Mouse (Mus musculus) liver, embryonic 12.5 days (tissue): ENCODE results near the gene Cysrt1. TPM values are rescaled to one million over a fixed set of nuclear protein-coding genes. Genes with fewer than 3 reads are reported as not detected.

ENCODE experiments used
- ATAC-seq: fragments of 200-750 bp; cut with Nextera tagmentation; 2 replicates; pipeline ENCODE4 v1.8.0; 2017; ENCODE audit warnings: moderate number of reproducible peaks, mild to moderate bottlenecking, moderate library complexity
- H3K27ac ChIP-seq: fragments of 300-500 bp; sonication (generic); 2 replicates; pipeline ENCODE4 v1.5.1; 2016; ENCODE audit warnings: mild to moderate bottlenecking
- H3K27me3 ChIP-seq: fragments of 300-500 bp; sonication (generic); replicated peaks from 2 replicates; pipeline ENCODE4 v1.6.1; 2016; ENCODE audit warnings: mild to moderate bottlenecking, moderate library complexity
- H3K36me3 ChIP-seq: fragments of 300-500 bp; sonication (generic); 2 replicates; pipeline ENCODE4 v1.6.1; 2016; ENCODE audit warnings: mild to moderate bottlenecking, moderate library complexity
- H3K4me1 ChIP-seq: fragments of 300-500 bp; sonication (generic); 2 replicates; pipeline ENCODE4 v1.6.1; 2016
- H3K4me2 ChIP-seq: fragments of 300-500 bp; sonication (generic); 2 replicates; pipeline ENCODE4 v1.6.1; 2016; ENCODE audit warnings: mild to moderate bottlenecking, moderate library complexity
- H3K4me3 ChIP-seq: fragments of 300-500 bp; sonication (generic); 2 replicates; pipeline ENCODE4 v1.5.1; 2016; ENCODE audit warnings: mild to moderate bottlenecking, moderate library complexity
- H3K9ac ChIP-seq: fragments of 300-500 bp; sonication (generic); 2 replicates; pipeline ENCODE4 v1.6.1; 2016; ENCODE audit warnings: mild to moderate bottlenecking, moderate library complexity
- H3K9me3 ChIP-seq: fragments of 300-500 bp; sonication (generic); replicated peaks from 2 replicates; pipeline ENCODE4 v1.6.1; 2016; ENCODE audit warnings: mild to moderate bottlenecking, moderate library complexity
- WGBS: fragments of 180-500 bp; shearing (Covaris S2); methylation state at CpG from one replicate; pipeline ENCODE4 v1.1.7; 2016; ENCODE audit not compliant: insufficient replicate concordance; 5-methylcytosine and 5-hydroxymethylcytosine counted together
- polyA plus RNA-seq: library from polyadenylated mRNA; unstranded; fragments of >200 nt; fragmentation: Nextera tagmentation; extraction: Ambion mirVana; gene quantifications from 2 replicates; pipeline ENCODE4 v1.2.1, GENCODE M21; 2016

Gene Cysrt1
- polyA plus RNA-seq, 1 experiment from 2014 or later = not detected

DNA sequence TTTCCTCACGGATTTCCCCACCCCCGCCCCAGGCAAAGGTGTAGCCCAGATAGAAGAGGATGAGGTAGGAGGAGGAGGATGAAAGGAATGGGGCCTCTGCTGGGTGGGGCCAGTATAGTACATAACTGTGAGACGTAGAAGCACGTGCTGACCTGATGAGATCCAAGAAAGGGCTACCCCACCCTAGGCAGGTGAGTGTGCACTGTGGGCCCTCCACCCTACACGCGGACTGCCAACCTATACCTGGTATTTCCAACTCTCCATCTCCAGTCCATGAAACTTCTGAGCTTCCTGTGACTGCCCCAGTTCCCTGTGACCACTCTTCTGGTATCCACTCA, 845 bp downstream of the Cysrt1 start:
- Histone ChIP-seq H3K4me1 (peaks cover 41% of the 10 kb centered on the region), H3K9me3 (no peaks in the 10 kb centered on the region), H3K27me3 (peaks cover 34% of the 10 kb centered on the region), H3K4me2 (peak overlapping the region; percentile 84), H3K27ac (no peak overlapping the region), H3K4me3 (peak overlapping the region; percentile 58), H3K9ac (no peak overlapping the region), H3K36me3 (peaks cover 14% of the 10 kb centered on the region)
- ATAC-seq = peak; percentile 11; the same call in 1 of the 2 replicates
- 14% methylated on average over 6 of the region's 6 CpGs for WGBS

DNA sequence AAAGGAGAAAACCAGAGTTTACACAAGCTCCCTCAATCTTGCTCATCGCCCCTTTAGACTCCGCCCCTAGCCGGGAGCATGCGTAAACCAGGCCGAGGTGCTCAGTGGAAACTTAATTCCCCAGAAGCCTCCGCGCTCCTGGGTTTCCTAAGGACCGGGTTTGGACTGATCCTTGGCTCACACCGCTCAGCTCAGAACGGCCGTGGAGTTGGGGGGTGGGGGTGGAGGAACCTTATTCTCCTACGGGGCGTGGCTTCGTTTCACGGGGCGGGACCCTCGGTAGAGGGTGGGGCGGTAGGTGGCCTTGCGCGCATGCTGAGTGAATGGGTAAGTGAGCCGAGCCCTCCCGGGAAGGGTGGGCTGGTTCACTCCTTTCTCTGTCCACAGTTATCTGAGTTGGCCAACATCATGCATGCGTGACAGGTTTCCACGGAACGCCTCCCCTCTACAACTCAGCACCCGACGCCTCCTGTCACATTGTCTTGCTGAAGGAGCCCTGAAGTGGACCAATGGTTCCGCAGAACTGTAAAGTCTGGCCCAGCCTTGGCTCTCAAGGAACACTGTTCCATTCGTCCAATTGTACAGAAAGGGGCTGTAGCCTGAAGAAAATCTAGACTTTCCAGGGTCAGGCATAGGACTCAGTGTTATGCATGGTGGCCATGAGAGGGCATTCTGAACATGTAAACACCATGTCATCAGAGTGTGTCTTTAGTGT, 1.4 kb downstream of the Cysrt1 start:
- peak overlapping the region; percentile 45; the same call in 1 of the 2 replicates for H3K27ac ChIP-seq
- peaks cover 38% of the 10 kb centered on the region for H3K27me3 ChIP-seq
- H3K9ac ChIP-seq = peak overlapping the region; percentile 28; the same call in 1 of the 2 replicates
- peak; percentile 76 for ATAC-seq
- H3K9me3 ChIP-seq = no peaks in the 10 kb centered on the region
- peak overlapping the region; percentile 58 for H3K4me3 ChIP-seq
- WGBS = under 1% methylated on average over 29 of the region's 29 CpGs
- H3K36me3 ChIP-seq = peaks cover 9% of the 10 kb centered on the region
- peaks cover 46% of the 10 kb centered on the region for H3K4me1 ChIP-seq
- H3K4me2 ChIP-seq = peak overlapping the region; percentile 84

DNA sequence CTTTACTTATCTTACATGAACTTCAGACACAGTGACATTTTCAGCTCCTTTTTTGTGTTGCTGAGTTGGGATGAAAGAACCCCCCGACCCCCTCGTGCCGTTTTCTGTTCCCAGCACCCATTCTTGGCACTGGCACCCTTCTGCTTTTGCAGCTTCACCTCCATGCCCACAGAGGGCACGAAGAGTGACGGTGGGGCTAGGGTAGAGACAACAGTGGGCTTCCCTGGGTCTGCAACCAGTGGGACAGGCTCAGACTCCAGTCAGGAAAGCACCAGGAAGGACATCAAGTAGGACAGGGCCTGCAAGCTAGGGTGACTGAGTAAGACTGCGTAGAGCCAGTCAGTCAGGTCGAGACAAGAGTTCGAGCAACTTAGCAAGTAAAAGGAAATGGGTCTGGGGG, 1.9 kb downstream of the Cysrt1 start:
- Histone ChIP-seq H3K9ac (0 out of 2 replicates have a peak overlapping the region, but pooled peaks have one; percentile 28), H3K4me1 (peaks cover 50% of the 10 kb centered on the region), H3K27me3 (peaks cover 44% of the 10 kb centered on the region), H3K27ac (no peak overlapping the region), H3K9me3 (no peaks in the 10 kb centered on the region), H3K4me3 (peak overlapping the region; percentile 58), H3K4me2 (peak overlapping the region; percentile 84), H3K36me3 (peaks cover 3% of the 10 kb centered on the region; the same call in 1 of the 2 replicates)
- WGBS = 49% methylated on average over 8 of the region's 8 CpGs
- ATAC-seq = no peak

DNA sequence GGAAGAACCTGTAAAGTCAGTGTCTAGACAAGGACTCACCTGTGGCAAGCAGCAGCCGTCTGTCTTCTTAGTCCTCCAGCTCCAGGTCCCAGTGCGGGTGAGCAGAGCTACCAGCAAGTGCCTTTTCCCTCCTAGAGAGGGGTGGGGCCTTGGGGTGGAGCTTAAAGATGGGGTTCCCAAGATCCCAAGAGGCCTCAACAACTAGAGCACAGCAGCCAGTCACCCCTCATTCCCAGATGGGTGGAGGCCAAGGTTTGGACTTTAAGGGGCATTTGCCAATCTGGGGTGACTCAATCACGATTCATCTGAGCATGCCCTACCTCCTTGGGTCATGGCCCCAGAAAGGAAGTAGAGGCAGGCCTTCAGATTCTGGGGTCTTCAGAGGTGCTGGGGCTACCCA, 2.5 kb downstream of the Cysrt1 start:
- H3K27ac ChIP-seq = no peak overlapping the region
- peaks cover 50% of the 10 kb centered on the region for H3K4me1 ChIP-seq
- H3K4me3 ChIP-seq = no peak overlapping the region
- H3K9me3 ChIP-seq = no peaks in the 10 kb centered on the region
- H3K9ac ChIP-seq = no peak overlapping the region
- H3K27me3 ChIP-seq = peaks cover 48% of the 10 kb centered on the region
- H3K4me2 ChIP-seq = no peak overlapping the region
- ATAC-seq = no peak
- H3K36me3 ChIP-seq = no peaks in the 10 kb centered on the region
- WGBS = 76% methylated on average over 3 of the region's 3 CpGs

DNA sequence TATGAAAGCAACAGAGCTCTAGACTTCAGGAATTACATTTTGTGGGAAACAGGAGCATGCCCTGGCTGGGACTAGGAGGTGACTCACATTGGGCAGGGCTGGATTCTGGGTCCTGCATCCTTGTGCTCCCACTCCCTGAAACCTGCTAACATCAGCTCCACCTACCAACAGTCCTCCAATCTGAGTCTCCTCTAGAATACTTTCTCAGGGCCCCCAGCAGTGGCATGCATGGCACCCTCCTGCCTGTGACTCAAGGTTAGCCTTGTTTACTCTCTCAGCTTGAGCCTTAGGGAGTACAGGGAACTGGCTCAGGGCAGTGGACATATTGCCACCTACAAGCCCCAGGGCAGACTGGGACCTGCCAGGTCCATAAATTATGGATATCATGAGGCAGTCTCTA, 4.1 kb downstream of the Cysrt1 start:
- ATAC-seq = no peak
- Histone ChIP-seq H3K27me3 (peaks cover 45% of the 10 kb centered on the region), H3K4me1 (peaks cover 65% of the 10 kb centered on the region)

DNA sequence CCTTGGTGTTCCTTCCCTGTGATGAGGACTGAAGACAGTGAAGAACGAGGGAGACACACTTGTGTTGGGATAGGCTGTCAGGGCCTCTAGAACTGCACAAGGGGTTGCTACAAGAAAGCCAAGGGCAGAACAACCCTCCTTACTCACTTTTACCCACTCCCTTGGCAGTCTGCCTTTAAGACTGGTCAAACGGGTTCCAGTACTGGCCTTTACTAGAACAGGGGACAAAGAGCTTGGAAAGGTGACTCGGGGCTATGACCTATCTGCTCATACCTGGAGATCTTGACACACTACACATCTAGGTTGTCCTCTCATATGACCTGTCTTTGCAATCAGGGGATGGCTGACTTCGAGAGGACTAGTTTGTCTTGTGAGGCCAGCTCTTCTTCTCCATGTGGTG, 4.7 kb downstream of the Cysrt1 start:
- 55% methylated on average over 4 of the region's 4 CpGs for whole genome bisulfite sequencing
- H3K36me3 ChIP-seq = no peaks in the 10 kb centered on the region
- no peak overlapping the region for H3K27ac ChIP-seq
- H3K27me3 ChIP-seq = peaks cover 39% of the 10 kb centered on the region
- H3K9ac ChIP-seq = no peak overlapping the region
- H3K4me1 ChIP-seq = peaks cover 60% of the 10 kb centered on the region
- no peaks in the 10 kb centered on the region for H3K9me3 ChIP-seq
- H3K4me3 ChIP-seq = no peak overlapping the region
- ATAC-seq = no peak
- H3K4me2 ChIP-seq = no peak overlapping the region

More for the DNA sequence above, 4.1 kb downstream of the Cysrt1 start:
- Histone ChIP-seq H3K9ac (no peak overlapping the region), H3K4me3 (no peak overlapping the region), H3K36me3 (no peaks in the 10 kb centered on the region), H3K4me2 (no peak overlapping the region), H3K27ac (no peak overlapping the region), H3K9me3 (no peaks in the 10 kb centered on the region)

DNA sequence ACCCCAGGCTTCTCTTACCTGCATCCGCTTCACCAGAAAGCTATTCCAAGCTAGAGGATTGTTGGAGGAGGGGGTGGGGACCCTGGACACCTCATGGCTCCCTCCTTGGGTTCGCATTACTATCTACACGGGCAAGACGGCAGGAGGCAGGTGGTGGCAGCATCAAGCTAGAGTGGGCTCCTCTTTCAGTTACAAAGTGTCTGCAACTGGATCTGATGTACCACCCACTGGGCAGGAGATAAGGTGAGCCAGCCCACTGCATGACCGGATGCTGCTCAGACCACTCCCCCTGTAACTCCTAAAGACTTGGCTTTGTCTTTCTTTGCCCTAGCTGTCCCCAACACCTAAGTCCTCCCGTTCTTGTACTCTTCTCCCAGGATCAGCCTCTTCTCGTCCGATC, 5.6 kb downstream of the Cysrt1 start, which contains the start of gene Rnf224:
Gene Rnf224, minus strand, starts transcription at position 174 of the 400 bp plus-strand sequence.
- H3K9me3 ChIP-seq = no peaks in the 10 kb centered on the region
- WGBS = 16% methylated on average over 8 of the region's 8 CpGs
- ATAC-seq = no peak
- peaks cover 32% of the 10 kb centered on the region for H3K27me3 ChIP-seq
- H3K27ac ChIP-seq = no peak within 1 kb of the TSS
- peak within 1 kb of the TSS; percentile 9; the same call in 1 of the 2 replicates for H3K4me2 ChIP-seq
- H3K9ac ChIP-seq = no peak within 1 kb of the TSS
- no peak within 1 kb of the TSS for H3K4me3 ChIP-seq
- H3K4me1 ChIP-seq = peaks cover 51% of the 10 kb centered on the region
- no peaks in the 10 kb centered on the region for H3K36me3 ChIP-seq

DNA sequence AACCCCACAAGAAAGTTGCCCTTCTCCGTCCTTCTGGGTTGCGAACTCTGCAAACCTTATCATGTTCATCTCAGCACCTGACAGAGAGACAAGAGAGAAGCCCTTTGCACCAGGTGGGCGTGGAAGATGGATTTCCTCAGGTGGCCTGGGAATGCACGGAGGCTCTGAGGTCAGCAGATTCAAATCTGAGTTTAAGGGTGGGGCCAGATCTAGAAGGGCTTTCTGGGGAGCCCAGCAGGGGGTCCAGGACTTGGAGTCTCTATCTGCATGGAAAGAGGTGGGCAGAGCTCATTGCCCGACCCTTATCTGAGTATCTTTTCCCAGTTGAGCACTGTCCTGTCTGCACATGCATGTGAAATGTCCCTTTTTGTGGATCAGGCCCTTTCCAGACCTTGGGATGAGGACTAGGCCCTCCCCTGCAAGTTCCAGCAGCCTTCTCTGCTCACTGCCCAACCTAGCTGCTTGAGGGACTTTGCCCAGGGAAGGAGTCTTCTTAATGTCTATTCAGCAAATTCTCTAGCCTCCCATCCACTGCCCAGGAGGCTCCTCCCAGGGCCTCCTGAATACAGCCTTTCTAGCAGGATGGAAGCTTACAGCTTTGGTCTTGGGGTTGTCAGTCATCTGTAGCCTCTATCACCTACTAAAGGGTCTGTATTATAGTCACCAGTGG, 7.6 kb downstream of the Cysrt1 start:
- no peak overlapping the region for H3K27ac ChIP-seq
- ATAC-seq = no peak
- H3K9ac ChIP-seq = no peak overlapping the region
- 53% methylated on average over 5 of the region's 5 CpGs for WGBS
- H3K4me2 ChIP-seq = no peak overlapping the region
- no peaks in the 10 kb centered on the region for H3K36me3 ChIP-seq
- peaks cover 37% of the 10 kb centered on the region for H3K27me3 ChIP-seq
- no peaks in the 10 kb centered on the region for H3K9me3 ChIP-seq
- H3K4me3 ChIP-seq = no peak overlapping the region
- H3K4me1 ChIP-seq = peaks cover 31% of the 10 kb centered on the region

DNA sequence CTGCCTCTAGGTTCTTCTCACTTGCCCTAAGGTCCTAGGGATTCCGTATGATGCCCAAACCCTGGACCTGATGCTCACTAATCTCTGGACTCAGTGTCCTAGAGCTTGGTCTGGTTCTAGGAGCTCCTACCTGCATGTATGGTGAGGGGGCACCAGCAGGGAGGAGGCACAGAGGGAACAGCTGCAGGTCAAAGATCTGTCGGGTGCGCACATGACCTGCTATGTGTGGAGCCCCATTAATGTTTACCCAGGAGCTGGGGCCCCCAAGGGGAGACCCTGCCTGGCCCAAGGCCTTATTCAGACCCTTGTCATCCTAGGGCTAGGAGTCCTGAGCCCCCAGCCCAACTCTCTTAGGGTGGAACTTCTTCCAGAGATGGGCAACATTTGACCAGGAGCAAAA, 8.2 kb downstream of the Cysrt1 start, which contains the start of gene Slc34a3:
Gene Slc34a3, minus strand, starts transcription at position 315 of the 400 bp plus-strand sequence.
- peaks cover 37% of the 10 kb centered on the region for H3K27me3 ChIP-seq
- no peak within 1 kb of the TSS for H3K4me3 ChIP-seq
- 59% methylated on average over 3 of the region's 3 CpGs for WGBS
- H3K9me3 ChIP-seq = no peaks in the 10 kb centered on the region
- H3K36me3 ChIP-seq = no peaks in the 10 kb centered on the region
- H3K4me1 ChIP-seq = peaks cover 31% of the 10 kb centered on the region
- no peak within 1 kb of the TSS for H3K27ac ChIP-seq
- no peak for ATAC-seq
- H3K4me2 ChIP-seq = no peak within 1 kb of the TSS
- H3K9ac ChIP-seq = no peak within 1 kb of the TSS

DNA sequence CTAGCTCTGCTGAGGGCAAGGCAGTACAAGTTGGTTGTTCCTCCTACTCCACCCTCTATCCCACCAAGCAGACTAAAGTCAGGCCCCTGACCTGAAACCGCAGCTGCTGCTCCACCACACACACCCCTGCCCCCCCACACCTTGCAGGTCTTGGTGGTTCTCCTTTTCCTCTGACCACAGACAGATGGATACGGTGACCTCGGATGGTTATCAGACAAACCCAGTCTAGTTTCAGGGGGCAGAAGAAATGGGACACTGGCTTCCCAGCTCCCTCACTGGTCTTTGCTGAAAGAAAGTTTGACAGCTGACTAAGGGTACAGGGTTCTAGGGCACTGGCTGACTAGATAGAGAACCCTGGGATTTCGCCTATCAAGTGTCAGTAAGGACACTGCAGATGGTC, 8.8 kb downstream of the Cysrt1 start:
- WGBS = 14% methylated on average over 4 of the region's 4 CpGs
- peaks cover 38% of the 10 kb centered on the region for H3K4me1 ChIP-seq

DNA sequence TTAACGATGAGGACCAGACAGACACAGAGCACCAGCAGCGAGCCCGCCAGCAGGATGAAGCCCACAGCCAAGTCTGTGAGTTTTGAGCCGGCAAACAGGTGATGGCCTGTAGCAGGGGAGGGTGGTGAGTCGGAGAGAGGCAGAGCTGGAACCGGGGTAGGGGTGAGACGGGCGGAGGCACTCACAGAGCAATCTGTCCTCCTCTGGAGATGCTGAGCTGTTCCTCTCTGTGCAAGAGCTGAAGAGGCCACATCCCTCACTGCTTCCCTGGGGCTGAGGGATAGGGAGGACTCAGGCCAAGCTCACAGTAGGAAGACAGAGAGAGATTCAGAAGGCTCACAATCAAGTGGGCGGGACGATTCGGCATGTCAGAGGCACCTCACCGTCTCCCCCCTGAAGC, 11.2 kb downstream of the Cysrt1 start:
- H3K9me3 ChIP-seq = no peaks in the 10 kb centered on the region
- no peak overlapping the region for H3K27ac ChIP-seq
- H3K4me2 ChIP-seq = no peak overlapping the region
- H3K4me3 ChIP-seq = no peak overlapping the region
- H3K27me3 ChIP-seq = peaks cover 31% of the 10 kb centered on the region
- no peak overlapping the region for H3K9ac ChIP-seq
- ATAC-seq = no peak
- H3K4me1 ChIP-seq = peaks cover 41% of the 10 kb centered on the region
- H3K36me3 ChIP-seq = no peaks in the 10 kb centered on the region
- WGBS = 55% methylated on average over 12 of the region's 12 CpGs

More for the DNA sequence above, 8.8 kb downstream of the Cysrt1 start:
- Histone ChIP-seq H3K36me3 (no peaks in the 10 kb centered on the region), H3K9ac (no peak overlapping the region), H3K9me3 (no peaks in the 10 kb centered on the region), H3K4me3 (no peak overlapping the region), H3K27me3 (peaks cover 37% of the 10 kb centered on the region), H3K27ac (no peak overlapping the region), H3K4me2 (no peak overlapping the region)
- ATAC-seq = no peak

DNA sequence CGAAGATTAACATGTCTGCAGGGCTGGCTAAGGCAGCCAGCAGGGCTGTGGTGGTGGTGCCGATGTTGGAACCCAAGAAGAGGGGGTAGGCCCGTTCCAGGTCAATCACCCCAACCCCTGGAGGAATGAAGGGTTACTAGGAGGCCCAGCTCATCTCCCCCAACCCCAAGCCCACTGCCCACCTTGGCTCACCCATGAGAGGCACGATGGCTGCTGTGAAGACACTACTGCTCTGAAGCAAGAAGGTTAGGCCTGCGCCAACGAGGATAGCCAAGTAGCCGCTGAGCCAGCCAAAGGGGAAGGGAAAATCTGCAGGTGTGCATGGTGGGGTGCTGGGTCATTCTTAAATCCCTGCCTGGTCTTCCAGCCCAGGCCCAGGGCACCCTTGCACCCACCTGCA, 11.7 kb downstream of the Cysrt1 start:
- no peak for ATAC-seq
- peaks cover 41% of the 10 kb centered on the region for H3K4me1 ChIP-seq
- no peaks in the 10 kb centered on the region for H3K9me3 ChIP-seq
- H3K27me3 ChIP-seq = peaks cover 27% of the 10 kb centered on the region
- no peak overlapping the region for H3K27ac ChIP-seq
- H3K9ac ChIP-seq = no peak overlapping the region
- H3K36me3 ChIP-seq = no peaks in the 10 kb centered on the region
- H3K4me2 ChIP-seq = no peak overlapping the region
- no peak overlapping the region for H3K4me3 ChIP-seq
- WGBS = 77% methylated on average over 7 of the region's 7 CpGs
